Mouse (Mus musculus): ENCODE results near the gene A430005L14Rik.
A peak's percentile ranks its signal among the peaks of the same experiment; 100 is the strongest.
"Not testable (repeated sequence)": the region's sequence is repeated elsewhere in the genome, so short reads cannot be mapped to it uniquely, and the experiment has no call there.

The A430005L14Rik gene

DNA sequence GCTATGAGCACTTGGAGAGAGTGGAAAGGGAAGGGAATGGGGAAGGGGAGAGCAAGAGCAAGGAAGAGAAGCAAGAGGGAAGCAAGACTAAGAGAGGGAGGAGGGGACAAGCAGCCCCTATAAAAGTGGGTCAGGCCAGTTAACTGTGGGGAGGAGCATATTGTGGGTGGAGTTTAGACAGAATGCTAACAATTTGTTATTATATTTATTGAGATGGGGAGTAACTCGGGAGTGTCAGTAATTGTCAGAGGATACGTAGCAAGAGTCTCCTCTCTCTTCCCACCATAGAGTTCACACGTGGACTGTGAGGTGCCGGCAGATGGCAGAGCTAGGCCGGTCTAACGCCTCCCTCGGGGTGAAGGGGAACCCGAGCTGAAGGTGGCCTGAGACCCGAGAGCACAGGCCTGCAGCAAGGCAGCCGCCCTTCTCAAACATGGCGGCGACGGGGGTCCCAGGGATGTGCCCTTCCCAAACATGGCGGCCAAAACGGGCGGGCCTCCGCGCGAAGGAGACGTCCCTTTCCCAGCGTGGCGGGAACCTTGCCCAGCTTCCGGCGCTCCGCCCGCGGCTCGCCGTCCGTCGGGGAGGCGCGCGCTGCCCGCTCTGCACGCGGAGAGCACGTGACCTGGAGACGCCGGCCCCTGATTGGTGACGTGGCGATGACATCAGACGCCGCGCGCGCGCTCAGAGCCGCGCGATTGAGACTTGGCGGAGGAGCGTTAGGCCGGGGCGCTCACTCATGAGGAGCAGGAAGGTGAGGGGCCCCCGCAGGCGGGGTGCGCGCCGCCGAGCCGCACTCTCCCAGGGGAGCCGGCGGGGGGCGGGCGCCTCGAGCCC, at the start of gene A430005L14Rik:
Gene A430005L14Rik (plus strand): TSS at position 669 of the 837 bp plus-strand sequence.
- DNase-seq: peak; percentile 99

DNA sequence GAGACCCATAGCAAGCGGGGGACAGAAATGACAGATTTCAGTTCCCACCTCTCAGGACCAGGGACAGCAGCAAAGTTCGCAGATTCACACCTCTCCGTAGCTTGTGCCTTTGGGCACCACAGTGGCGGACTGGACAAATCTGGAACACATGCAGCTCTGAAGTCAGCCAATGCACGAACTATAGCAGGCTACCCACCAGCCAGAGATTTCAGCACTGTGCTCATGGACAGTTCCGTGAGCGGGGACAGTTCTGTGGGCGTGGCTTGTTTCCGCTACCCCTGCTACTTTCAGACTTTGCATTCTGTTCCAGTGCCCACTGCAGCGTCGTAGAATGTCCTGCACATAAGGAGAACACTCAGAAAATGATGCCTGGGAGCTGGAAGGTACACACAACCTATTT, 49.5 kb upstream of the A430005L14Rik start:
- no peak for DNase-seq

DNA sequence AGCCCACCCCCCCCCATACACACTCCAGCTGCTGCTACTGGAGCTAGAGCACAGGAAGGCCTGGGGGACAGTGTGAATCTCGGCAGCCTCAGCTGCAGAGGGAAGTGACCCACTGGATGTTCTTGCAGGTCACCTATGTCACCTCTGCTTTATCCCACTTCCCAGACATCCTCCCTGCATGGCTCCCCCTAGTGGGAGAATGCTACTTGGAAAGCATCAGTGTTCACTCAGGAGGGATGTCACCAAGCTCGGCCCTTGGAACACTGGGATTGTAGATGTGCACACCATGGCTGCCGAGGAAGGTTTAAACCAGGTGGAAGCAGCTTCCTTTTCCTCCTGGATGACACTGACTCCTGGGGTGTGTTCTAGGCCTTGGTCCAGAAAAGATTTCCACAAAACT, 43.4 kb upstream of the A430005L14Rik start:
- DNase-seq: no peak

DNA sequence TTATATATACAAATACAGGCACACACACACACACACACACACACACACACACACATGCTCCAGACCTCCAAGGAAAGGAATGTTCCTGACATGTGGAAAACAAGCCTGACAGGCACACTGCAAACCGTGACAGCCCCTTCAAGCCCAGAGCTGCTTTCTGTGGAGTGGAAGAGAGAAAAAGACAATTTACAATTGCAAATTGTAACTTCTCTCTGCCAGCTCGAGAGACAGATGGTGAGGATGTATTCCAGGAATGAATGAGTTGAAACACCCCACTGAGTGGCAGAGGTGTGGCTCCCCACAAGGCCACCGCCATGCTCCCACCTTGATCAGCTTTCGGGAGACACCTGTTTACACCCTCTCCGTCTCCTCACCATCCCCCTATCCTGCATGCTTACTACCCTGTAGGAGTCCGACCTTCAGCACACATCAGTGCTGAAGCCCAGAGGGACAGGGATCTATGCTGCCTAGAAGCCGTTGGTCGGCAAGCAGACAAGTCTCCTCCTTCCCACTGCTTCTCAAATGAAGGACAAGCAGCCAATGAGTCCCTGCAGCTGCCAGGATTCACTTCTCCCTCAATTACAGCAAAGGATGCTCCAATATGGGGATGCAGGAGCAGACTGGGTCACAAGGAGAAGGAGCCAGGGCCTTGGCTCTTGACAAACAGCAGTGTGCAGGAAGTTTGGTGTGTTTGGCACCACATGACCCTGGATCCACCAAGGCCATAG, 39.1 kb upstream of the A430005L14Rik start:
- DNase-seq: peak; percentile 13

DNA sequence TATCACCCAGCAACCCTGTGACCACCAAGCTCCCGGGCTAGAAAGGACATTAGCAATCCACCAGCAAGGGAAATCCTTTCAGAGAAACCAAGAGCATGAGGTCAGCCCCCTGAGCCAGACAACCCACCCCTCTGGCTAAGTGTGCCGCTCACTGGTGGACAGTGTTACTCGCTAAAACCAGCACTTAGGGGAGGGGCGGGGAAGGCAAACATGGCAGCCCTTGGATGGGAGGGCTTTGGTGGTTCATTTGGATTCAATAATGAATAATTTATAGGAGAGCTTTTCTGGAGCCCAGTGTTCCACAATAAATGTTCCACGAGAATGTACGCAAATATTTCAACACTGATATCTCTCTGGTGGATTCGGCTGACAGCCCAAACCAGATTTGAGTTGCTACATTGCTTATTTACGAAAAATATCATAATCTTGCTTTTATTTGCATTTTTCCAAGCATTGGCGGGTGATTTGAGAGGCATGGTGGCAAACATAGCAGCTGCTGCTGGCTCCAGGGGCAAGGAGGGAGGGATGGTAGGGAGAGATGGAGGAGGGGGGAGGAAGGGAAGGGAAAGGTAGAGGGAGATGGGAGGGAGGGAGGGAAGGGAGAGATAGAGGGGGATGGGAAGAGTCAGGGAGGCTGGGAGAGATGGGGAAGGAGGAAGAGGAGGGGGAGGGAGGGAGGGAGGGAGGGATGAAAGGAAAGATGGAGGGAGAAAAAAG, 36.4 kb upstream of the A430005L14Rik start:
- no peak for DNase-seq

DNA sequence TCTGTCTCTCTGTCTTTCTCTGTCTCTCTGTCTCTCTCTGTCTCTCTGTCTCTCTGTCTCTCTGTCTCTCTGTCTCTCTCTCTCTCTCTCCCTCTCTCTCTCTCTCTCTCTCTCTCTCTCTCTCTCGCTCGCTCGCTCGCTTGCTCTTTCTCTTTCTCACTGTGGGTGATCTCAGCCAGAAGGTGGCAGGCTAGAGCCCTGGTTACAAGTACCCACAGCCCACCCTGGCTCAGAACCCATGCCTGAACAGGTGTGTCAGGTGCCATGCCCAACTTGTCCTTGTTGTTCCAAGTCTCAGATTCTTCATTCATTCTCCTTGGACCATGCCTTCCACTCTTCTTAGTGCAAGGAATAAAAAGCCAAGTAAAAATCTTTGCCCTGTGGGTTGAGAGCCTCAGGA, 34.9 kb upstream of the A430005L14Rik start:
- DNase-seq: not testable (repeated sequence)

DNA sequence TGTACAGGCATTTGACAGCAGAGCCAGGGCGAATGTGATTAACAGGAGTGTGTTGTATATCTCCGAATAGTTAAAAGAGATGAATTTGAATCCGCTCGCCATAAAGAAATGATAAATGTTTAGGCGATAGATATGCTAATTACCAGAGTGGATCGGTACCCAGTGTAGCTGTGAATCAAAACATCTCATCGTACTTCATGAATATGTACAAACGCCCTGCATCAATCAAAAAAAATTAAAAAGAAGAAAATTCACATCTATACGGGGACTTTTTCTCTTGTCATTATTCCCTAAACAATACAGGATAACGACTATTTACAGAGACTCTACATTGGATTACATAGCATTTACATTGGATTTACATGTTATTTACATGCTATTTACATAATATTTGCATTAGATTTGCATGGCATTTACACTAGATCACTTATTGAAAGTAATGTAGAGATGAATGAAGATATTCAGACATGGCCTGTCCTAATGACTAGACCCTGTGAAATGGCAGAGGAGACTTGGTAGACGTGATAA, 28.2 kb upstream of the A430005L14Rik start:
- DNase-seq: no peak

DNA sequence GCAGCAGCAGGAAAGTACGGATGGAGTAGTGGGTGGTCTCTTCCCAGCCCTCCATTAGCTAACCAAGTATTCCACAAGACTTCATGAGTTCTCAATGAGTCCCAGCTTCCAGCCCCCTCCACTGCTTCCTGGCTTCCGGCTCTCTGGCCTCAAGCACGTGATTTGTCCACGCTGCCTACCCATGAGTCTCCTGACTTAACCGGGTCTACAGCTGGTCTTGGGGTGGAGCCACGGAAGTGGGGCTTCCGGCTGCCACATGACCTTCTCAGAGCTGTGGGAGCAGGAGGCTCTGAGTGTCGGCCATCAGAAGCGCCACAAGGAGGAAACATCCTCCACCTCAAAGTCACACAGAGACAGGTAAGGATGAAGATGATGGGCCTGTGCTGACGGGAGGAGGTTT, 27.6 kb upstream of the A430005L14Rik start:
- DNase-seq: no peak

DNA sequence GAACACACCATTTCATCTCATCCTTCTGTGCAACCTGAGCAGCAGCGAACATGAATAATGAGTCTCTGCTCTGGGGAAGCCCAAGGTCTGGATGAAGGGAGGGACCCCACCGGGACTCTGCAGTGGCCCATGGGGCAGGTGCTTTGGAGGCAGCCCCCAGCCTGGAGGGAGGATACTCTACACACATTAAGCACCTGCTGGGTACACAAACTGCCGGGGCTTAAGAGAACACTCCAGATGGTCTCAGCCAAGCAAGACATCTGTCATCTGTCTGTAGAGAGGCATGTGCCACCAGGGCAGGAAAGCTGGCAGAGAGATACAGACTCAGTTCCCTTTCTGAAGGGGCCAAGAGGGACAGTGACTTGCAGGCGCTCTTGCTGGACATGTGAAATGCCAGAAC, 27.1 kb upstream of the A430005L14Rik start:
- DNase-seq: no peak

DNA sequence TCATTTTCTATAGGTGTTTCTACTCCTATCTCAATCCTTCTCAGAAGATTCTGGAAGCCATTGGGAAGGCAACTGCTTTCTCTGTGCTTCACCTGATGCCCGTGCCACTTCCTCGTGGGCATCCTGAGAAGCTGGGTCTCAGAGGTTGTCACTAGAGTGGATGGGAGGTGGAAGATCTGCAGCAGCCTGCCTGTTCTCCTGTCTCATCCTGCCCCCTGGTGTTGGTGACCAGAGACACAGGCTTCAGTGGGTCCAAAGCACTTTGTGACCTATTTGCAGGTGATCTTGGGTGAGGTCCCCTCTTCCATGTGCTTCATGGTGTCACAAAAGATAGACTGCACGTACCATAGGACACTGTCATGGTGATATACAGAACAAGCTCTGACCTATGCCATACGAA, 13.8 kb upstream of the A430005L14Rik start:
- peak; percentile 52 for DNase-seq

DNA sequence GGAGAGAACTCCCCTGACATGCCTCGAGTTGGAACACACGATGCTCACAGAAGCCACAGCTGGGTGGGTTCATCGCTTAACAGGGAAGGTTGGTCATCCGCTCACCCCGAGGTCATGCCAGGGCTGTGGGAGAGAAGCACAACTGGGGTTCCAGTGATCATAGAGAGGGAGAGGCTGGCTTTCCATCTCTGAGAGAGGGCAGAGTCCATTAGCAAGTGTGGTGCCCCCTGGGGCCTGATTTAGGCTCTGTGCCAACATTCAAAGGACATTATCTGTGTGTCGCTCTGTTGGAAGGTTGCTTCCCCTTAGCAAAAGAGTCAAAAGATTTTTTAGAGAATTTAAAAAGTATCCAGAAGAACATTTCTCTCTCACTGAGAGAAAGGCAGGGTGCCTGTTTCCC, 12.8 kb upstream of the A430005L14Rik start:
- no peak for DNase-seq

DNA sequence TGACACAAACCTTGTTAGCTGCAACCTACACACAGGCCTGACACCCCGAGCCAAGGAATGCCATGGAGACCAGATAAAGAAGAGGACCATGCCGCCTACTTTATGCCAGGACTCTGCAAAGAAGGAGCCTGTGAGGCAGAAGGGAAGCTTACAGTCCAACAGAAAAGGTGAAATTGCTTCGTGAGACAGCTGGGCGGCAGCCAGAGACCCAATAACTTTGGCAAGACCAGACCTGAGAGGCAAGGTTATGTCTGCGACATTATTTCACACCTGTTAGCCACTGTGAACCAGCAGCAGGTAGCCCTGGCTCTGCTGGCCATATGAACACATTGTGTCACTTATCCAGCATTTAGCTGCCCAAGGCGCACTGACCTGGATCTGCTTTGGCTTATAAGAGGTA, 11.3 kb upstream of the A430005L14Rik start:
- DNase-seq: no peak

DNA sequence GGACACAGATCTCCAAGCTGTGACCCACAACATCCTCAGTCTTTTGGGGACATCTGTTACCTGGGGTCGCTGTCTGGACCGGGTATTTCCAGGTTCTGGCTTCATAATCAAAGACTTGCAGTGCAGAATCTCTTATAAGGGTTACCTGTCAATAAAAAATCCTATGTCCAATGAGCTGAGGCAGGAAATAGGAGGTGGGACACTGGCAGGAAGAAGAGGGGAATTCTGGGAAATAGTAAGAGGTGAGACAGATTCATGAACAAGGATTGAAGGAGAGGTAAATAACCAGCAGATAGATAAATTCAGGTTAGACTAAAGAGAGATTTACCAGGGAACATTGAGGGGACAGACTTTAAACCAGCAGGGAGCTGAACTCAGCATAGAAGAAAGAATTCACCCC, 6.7 kb upstream of the A430005L14Rik start:
- DNase-seq: no peak

DNA sequence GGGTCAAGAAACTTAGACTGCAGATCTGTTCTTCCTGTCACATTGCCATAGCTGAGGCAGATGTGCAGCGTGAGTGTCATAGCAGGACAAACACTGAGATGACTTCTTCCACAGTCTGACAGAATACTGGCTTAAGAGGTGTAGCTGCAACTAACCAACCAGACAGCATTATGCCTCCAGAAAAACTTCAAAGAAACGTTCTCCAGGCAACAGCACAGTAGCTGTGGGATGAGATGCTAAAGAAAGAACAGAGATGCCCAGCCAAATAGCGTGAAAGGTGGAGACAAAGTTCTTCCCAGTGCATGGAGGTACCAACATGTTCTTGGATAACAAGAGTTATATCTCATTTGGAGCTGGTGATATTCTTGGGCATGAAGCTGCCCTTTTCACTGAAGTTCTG, 5.9 kb upstream of the A430005L14Rik start:
- DNase-seq: no peak

DNA sequence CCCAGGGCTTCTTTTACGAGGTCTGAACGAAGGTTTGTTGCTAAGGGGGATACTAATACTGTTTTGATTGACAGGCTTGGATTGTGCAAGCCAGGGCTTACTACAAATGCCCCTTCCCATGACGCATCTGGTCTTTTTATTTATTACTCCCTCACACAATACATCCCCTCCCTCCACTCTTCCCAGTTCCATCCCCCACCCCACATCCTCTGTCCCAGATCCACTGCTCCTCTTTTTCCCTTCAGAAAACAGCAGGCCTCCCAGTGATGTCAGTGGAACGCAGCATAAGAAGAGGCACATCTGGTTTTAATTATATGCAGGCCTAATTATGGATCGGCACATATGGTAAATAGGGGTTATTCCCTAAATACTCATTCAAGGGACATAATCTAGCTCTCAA, 5.3 kb upstream of the A430005L14Rik start:
- no peak for DNase-seq

DNA sequence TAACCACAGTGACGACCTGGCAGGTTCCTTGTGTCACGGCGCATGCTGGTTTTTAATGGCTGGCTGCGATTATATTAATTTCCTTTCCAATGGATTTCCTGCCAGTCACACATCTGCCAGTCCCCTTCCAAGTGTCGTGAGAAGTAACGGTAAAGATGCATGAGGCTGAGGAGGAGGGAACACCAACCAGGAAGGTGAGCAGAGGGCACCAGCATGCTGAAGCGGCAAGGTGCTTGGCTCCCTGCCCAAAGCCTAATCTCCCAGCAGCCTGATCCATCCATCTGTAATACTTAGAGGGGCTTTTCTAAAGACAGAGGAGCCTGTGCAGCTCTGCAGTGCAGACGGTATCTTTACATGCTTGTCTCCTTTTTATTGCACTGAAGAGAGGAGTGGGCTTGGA, 1.4 kb upstream of the A430005L14Rik start:
- no peak for DNase-seq

DNA sequence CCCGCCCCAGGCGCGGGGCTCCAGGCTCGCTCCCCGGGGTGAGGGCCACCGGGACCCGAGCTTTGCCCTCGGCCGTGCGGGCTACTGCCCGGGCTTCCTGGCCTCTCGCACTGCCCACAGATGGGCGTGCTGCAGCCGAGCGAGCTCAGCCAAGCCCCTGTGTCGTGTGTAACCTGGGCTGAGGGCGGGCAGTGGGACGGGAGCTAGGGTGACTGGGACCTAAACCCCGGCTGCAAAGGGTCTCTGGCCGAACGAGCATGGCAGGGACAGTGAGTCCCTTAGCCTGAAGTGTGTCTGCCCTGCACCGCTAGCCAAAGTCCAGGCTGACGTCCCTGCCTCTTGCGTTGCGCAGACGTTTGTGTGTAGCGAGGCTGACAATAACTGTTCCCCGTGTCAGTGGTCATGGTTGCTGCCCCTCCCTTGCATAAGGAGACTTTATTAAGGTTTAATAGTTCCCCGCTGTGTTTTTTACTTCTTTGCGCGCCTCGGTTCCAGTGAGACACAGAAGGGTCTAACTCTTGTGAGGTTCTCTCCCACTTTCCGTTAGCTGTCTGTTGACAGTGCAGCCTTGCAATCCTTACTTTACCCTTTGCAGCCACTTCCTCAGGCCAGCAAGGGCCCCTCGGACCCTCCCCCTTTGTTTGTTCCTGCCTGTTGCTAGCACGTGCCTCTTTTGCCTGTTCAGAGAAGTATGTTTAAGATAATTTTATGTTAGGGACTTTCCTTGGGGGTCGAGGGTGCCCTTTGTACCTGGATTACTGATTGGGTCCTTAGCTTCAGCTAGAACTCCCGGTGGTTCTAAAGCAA, 610 bp downstream of the A430005L14Rik start:
- DNase-seq: no peak

DNA sequence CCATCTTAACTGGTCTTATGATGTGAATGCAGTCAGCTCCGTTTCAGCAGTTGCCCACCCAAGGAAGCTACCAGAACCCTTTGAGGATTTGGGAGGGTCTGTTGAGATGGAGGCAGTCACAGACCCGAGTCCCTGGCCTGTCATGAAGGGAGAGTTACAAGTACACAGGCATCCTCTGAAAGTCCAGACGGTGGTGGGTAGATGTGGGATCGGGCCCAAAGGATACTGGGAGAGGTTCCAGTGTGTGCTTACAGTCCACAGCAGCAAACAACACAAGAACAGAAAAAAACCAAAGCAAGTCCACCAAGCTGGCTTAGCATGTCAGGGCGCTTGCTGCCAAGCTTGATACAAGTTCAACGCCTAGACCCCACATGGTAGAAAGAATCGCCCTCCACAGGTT, 5.6 kb downstream of the A430005L14Rik start:
- DNase-seq: peak; percentile 67

DNA sequence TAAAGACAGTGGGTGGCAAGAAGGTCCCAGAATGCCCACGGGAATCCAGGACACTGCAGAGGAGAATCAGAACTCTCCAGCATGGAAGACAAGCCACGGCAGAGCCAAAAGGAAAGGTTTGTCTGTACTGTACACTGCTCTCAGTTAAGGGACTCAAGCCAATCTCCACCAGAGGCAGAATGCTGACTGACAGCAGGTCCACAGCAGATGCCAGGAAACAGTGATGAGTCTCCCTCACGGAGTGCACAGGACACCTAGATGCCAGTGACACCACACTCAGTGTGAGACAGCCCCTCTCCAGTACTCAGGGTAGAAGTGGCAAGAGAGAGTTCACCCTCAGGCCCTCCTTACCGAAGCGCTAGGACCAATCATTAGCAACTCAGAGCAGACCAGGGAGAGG, 9.6 kb downstream of the A430005L14Rik start:
- no peak for DNase-seq

DNA sequence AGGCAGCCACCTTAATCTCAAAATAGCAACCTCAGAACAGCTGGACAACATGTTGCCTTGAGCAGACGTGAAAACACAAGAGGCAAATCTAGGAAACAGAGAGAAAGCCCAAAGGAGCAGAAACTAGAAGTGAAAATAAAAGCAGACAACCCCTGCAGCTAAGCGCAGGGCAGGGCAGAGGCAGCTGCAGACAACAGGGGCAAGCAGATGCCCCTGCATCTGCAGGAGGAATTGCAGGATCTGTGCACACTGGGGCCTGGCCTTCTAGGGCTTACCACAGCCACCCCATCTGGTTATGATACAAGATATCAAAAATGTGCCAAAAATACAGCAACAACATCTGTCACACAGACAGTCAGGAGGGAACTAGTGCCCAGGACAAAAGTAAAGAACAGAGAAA, 10.5 kb downstream of the A430005L14Rik start:
- no peak for DNase-seq

DNA sequence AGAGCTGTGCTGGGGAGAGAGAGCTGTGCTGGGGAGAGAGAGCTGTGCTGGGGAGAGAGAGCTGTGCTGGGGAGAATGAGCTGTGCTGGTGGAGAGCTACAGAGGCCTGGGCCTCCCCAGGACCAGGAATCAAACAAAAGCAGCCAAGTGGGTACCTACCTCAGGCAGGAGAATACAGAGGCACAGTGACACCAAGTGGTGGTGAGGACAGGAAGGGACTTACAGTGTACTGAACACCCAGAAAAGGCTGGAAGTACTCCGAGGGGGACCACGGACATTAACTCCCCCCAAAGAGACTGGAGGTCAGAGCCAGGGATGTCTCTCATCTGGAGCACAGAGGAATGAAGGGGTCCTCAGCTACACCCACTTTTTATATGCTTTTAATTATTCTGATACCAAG, 11.0 kb downstream of the A430005L14Rik start:
- no peak for DNase-seq
